Mouse (Mus musculus): Measurements from ENCODE around the gene Smg1.

GRCm38 (mm10) chr7:118252979-118253378 is 9.5 kb upstream of the Smg1 start:
- no peak for TF ChIP-seq CTCF (IDR thresholded peaks at IDR 0.05; ENCODE audit: insufficient read depth, low read length)
- no peak for TF ChIP-seq POLR2A (IDR thresholded peaks at IDR 0.05; ENCODE audit: borderline replicate concordance, extremely low read depth, low read depth, low read length)
